Mouse (Mus musculus): ENCODE results near the gene Gm49333.
A peak's percentile ranks its signal among the peaks of the same experiment; 100 is the strongest.
"Not testable (repeated sequence)": the region's sequence is repeated elsewhere in the genome, so short reads cannot be mapped to it uniquely, and the experiment has no call there.

The Gm49333 gene

DNA sequence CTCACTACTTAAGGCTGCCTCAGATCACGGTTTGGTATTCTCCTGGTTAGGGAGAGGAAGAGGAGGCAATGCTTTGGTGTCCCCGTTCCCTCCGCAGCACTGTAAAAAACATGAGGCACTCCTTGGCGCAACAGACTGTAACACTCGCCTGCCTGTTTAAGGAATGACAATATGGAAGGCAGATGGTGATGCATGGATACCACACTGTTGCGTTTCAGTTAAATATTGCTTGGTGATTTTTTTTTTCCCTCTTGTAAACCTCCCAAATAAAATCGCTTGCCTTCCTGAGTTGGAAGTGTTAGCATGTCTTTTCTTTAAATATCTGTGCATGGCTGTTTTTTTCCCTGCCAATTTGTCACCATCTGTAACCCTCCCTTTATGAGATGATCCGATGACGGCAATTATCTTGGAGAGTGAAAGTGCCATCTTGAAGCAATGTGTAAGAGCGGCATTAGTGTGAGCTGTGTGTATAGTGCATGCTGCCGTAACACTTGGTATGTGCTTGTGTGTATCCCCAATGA lies 17.5 kb downstream of the Gm49333 start:
- no peak for DNase-seq

- peak; percentile 67 for DNase-seq
These were observed 18.6 kb downstream of the Gm49333 start, which contains the start of gene Ece2 for GRCm38 (mm10) chr16:20629731-20630634. TSS of gene Ece2 (plus strand) at chr16:20629828.

DNA sequence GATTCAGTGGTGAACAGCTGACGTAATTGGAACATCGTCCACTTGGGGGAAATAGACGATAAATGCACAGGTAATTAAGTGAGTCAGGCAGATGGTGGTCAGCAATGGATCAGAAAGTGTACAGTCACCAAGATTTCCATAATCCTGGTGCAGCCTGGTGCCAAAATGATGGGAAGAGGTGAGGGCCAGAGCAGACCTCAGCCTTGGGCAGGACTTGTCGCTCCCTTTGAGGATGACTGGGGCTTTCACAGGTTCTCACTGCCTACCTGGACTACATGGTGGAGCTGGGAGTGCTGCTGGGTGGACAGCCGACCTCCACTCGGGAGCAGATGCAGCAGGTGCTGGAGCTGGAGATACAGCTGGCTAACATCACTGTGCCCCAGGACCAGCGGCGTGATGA lies 26.0 kb downstream of the Gm49333 start:
- DNase-seq, result no peak

GRCm38 (mm10) chr16:20638367-20638766 lies 27.0 kb downstream of the Gm49333 start:
- no peak for DNase-seq

DNA sequence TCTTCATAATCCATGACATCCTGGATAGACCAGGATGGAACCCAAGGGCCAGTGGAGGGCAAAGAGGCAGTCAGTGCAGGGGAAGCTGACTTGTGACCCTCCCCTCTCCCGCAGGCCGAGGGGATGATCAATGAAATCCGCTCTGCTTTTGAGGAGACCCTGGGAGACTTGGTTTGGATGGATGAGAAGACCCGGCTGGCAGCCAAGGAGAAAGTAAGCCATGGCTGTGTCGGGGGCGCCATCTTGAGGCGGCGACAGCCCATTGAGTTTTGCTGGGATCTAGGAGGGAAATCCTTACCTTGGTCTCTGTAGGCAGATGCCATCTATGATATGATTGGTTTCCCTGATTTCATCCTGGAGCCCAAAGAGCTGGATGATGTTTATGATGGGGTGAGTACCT lies 30.8 kb downstream of the Gm49333 start:
- peak; percentile 65 for DNase-seq

- DNase-seq, result no peak
These were observed 32.5 kb downstream of the Gm49333 start for GRCm38 (mm10) chr16:20643911-20644310.

DNA sequence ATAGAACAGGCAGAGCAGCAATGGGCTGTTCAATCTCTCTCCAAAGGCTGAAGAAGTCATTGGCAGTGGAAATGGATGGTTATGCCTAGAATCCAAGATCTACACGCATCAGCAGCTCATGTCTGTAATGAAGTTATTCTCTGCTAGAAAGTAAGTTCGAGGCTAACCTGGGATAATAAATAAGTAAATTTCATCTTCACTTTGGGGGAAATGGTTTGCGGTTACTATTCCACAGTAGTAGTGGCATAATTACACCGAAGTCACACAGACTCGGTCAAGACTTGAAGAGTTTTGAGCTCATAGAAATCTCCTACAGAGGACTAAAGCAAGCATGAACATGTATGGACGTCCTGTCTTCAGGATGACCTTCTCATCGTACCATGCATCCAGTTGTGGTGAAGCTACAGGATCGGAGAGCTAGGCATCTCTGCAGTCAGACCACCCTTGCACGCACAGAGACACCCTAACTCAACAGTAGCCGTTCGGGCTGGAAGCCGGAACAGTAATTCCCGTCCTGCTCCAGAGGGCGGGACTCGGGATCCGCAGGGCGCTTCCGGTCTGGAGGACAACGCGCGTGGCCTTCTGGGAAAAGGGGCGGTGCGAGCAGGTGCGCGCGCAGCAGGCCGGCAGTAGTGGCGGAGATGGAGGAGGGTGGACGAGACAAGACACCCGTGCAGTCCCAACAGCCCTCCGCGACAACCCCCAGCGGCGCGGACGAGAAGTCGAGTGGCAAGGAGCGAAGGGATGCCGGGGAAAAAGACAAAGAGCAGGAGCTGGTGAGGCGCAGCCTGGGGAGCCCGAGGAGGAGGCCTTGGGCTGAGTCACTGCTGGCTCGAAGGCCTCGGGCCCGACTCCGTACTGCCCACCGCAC lies 39.9 kb downstream of the Gm49333 start, which contains the start of gene Psmd2:
Gene Psmd2, plus strand, starts transcription at position 577 of the 871 bp plus-strand sequence.
- peak; percentile 95 for DNase-seq

DNA sequence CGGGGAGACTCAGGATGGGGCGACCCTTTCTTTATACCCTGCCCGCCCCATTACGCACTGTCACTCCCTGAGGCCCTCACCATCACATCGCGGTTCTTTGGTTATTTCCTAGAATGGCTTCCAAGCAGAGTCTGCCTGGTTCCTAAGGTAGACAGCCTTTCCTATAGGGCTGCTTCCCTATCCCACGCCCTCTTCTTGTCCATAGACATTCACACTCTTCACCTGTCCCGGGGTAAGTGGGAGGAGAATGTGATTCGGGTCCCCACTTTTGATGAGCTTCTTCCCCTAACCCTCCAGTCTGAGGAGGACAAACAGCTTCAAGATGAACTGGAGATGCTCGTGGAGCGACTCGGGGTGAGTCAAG lies 40.5 kb downstream of the Gm49333 start:
- no peak for DNase-seq

- DNase-seq, result no peak
These were observed 41.9 kb downstream of the Gm49333 start for GRCm38 (mm10) chr16:20653315-20653714.

GRCm38 (mm10) chr16:20657661-20658060 lies 46.3 kb downstream of the Gm49333 start:
- no peak for DNase-seq

- DNase-seq, result not testable (repeated sequence)
These were observed 56.6 kb downstream of the Gm49333 start, which contains the start of gene Eif4g1 for GRCm38 (mm10) chr16:20668013-20668412. TSS of gene Eif4g1 (plus strand) at chr16:20668313.

DNA sequence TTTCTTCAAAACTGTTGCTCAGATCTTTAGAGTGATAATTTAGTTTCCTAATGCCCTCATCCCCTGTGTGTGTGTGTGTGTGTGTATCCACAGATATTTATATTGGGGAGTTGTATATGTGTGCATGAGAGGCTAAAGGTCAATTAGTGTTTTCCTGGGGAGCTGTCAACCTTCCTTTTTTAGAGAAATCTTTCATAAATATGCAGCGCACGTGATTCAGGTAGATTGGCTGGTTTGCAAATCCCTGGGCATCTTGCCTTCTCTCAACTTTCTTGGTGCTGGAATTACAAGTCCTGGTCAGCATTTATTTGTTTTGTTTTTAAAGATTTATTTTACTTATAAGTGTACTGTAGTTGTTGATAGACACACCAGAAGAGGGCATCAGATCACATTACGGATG lies 58.9 kb downstream of the Gm49333 start:
- no peak for DNase-seq

- no peak for DNase-seq
These were observed 60.5 kb downstream of the Gm49333 start for GRCm38 (mm10) chr16:20671886-20672285.

DNA sequence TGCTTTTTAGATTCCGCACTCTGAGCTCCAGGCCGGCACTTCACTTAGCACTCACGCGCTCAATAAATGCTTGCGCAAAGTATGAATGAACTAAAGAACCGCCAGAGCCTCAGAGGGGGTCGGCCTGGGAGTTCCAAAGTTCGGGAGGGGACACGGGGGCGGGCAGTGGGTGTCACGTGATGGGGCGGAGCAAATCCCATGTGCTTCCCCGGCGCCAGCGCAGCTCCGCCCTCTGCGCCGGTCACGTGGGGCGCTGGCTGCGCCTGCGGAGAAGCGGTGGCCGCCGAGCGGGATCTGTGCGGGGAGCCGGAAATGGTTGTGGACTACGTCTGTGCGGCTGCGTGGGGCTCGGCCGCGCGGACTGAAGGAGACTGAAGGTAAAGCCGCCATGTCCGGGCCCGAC lies 61.1 kb downstream of the Gm49333 start:
- DNase-seq, result peak; percentile 96

DNA sequence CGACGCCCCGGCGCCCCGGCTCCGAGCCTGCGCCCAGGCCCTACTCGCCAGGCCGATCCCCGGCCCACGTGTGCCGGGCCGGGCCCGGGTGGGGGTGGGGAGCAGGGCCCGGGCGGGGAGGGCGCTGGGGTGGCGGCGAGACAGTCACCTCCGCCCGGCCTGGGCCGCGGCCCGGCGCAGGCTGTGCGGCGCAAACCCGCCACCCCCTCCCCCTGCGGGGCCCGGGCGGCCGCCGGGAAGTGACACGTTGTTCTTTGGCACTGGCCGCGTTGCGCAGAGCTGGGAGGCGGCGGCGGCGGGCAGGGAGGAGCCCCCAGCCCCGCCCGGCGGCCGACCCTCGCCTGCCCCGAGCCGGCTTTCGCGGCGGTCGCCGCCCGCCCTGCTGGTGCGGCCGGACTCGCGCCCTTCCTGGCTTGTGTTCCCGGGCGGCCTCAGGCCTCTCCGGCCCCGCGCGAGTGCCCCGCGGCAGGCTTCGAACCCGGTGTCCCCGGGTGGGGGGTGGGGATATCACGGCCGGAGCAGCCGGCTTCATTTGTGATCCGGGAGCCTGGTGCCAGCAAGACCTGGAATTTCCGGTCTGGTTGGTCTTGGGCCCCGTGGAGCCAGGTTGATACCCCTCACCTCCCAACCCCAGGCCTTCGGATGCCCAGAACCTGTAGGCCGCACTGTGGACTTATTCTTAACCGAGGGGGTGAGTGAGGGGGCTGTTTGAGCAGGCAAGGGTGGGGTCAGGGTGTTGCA lies 61.7 kb downstream of the Gm49333 start:
- DNase-seq, result peak; percentile 70

DNA sequence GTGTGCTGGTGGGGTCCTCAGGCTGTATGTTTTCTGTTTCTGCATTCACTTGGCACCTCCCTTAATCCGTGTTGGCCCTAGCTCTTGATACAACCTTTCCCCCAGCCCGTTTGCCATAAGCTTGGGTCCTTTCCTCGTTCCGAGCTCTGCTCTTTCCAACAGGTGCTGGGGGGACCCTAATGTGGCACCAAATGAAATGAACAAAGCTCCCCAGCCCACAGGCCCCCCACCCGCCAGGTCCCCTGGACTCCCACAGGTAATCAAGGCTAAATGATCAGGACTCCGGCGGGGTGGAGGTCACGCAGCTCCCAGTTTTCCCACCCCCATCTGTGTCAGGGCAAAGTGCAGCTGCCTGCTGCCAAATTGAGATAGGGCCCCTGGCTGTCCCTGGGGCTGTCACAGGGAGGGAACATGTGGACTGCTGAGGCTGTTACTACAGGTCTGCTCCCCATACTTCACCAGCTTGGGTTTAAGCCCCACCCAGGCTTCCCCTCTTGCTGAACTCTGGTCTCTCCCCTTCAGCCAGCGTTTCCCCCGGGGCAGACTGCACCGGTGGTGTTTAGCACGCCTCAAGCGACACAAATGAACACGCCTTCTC lies 62.4 kb downstream of the Gm49333 start:
- peak; percentile 63 for DNase-seq

- DNase-seq, result no peak
These were observed 63.8 kb downstream of the Gm49333 start for GRCm38 (mm10) chr16:20675213-20675612.

DNA sequence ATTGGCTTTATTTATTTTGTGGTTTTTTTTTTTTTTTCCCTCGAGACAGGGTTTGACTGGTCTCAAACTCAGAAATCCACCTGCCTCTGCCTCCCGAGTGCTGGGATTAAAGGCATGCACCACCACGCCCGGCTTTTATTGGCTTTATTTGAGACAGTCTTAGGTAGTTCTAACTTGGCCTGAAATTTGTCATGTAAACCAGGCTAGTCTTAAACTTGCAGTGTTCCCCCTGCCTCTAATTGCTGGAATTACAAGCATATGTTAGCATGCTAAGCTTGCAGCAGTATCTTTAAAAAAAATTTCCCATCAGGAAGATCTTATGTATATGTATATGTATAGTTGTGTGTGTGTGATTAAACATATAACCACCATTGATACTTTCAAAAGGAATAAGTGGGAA lies 65.3 kb downstream of the Gm49333 start:
- no peak for DNase-seq

DNA sequence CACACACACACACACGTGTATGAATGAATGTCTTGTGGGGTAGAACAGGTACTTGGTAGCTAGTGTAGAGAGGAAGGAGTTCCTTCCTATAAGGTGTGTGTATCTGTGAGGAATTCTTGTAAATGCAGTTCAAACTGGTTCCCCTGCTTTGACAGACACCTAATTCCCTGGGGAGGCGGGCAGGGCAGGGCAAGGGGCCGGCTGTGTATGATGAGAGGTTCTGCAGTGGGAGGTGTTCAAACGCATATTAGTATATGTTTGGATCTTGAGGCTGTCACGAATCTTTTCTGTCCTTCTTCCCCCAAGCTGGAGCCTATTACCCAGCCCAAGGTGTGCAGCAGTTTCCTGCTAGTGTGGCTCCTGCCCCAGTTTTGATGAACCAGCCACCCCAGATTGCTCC lies 66.0 kb downstream of the Gm49333 start:
- DNase-seq, result no peak

GRCm38 (mm10) chr16:20677974-20678675 lies 66.7 kb downstream of the Gm49333 start:
- peak; percentile 78 for DNase-seq

DNA sequence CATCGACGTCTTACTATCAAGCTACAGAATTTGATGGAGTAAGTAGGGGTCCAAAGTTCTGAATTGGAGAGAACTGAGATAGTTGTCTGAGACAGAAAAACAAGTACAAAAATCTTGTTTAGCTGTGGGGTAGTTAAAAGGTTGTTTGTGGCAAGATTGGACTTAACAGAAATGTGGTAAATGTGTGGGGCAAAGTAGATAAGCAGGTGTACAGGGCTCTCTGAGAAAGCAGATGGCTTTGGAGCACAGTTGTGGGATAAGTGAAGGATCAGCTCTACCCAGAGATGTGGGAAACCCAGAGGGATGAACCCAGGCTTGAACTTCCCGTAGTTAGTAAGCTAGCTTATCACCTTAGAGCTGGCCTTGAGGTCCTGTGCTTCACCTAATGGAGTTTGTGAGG lies 79.4 kb downstream of the Gm49333 start:
- DNase-seq, result no peak

DNA sequence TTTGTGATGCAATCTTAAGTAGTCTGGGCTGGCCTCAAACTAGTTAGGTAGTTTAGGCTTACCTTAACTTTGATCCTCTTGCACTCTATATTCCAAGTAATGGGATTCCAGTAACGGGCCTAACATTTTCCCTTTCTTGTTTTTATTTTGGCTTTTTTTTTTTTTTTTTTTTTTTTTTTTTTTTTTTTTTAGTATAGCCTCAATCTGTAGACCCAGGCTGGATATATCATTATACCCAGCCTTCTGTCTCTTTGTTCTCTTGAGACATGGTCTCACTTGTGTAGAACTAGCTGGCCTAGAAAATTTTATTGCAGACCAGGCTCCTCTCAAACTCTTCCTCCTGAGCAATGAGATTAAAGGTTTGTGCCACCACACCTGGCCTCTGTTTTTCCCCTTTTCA lies 80.2 kb downstream of the Gm49333 start:
- no peak for DNase-seq
